Mouse (Mus musculus): ENCODE measurements around the gene Hspb6.

DNA sequence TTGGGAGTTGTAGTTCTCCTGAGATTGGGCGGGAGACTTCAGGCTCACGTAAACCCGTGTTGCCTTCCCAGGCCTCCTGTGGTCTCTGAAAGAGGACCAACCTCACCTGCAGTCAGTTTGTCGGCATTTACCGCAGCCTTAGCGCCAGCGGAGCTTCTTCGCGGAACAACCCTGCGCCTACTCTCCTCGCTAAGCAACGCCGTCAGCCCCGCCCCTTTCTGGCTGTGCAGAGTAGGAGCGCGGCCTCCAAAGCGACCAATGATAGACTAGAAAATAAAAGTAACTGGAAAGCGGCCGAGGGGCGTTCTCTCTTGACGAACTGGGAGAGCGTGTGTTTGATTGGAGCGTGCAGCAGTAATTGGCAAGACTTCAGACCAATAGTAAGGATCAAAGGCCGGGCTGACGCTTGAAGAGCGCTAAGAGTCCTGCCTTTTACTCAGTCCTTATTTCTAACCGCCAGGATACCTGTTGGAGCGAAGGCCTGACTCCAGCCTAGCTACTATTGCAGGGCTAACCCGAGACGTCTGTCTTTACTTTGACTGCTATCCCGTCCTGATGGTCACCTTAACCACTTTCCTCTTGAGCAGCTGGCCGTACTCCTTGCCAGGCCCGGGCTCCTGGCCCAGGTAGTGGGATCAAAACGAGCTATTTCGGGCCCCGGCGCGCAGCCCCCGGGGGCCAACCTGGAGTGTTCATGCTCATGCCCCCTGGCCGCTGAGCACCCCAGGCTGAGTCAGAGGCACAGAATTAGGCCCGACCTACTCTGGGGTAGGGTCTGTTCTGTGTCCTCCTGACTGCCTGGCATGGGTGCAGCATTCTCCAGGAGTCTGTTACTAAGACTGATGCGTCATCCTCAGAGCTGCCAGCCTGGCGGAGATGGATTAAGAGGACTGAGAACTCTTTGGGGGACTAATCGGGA lies at the start of gene Hspb6, which contains the start of gene Proser3:
- TF ChIP-seq CTCF (IDR thresholded peaks at IDR 0.05; ENCODE audit: low read depth, low read length) (no peak), TAL1 (conservative IDR thresholded peaks at IDR 0.05; ENCODE audit: low read depth, low read length) (no peak), POLR2AphosphoS5 (IDR thresholded peaks at IDR 0.05; ENCODE audit: insufficient replicate concordance, low read depth, low read length) (0 out of 2 replicates have a peak, but pooled peaks have one; percentile 60), GATA1 (IDR thresholded peaks at IDR 0.05; ENCODE audit: borderline replicate concordance, low read length) (no peak)

Measured in G1E (cell line).